In genomic region chr9:50697706-50698041, GRCm38 (mm10) we compare ENCODE assay signal across 8 mouse cellular contexts. TPM values are rescaled to one million over a fixed set of nuclear protein-coding genes. Genes with fewer than 3 reads are reported as not detected.
DNase-seq lines count a peak whose midpoint lies in the region; ATAC-seq and TF ChIP-seq lines count a peak whose summit lies in the region.

No protein-coding gene starts in this region.

- TF ChIP-seq CTCF in olfactory bulb, adult 2 months (IDR thresholded peaks at IDR 0.05; ENCODE audit: insufficient read depth, low read depth, low read length) = no peak

- peak; percentile 68 for DNase-seq in MEL-GATA-1-ER (ENCODE audit: extremely low read depth, low read depth)
- DNase-seq in cerebellum, adult 8-10 months = peak; percentile 78
- DNase-seq in frontal cortex, adult 2 months (ENCODE audit: extremely low spot score in 1 of 2, low spot score in 1 of 2) = peak; percentile 77 to 91
- DNase-seq in layer of hippocampus, adult 8-10 months (ENCODE audit: low spot score in 2 of 2) = peak; percentile 82 to 86
- peak; percentile 87 to 89 for DNase-seq in lung, adult 18-20 months
- peak; percentile 43 for DNase-seq in urinary bladder, adult 2 months (ENCODE audit: low spot score)

- 2% methylated on average over 12 of the region's 12 CpGs for WGBS in olfactory bulb, adult 2 months

- ATAC-seq in hematopoietic stem cell, adult 5-6 weeks (replicated peaks in 1 of 2; ENCODE audit: insufficient read depth in 1 of 2, low FRiP score in 2 of 2, low TSS enrichment in 1 of 2, low read depth in 1 of 2, poor library complexity in 2 of 2, severe bottlenecking in 2 of 2) = peak; percentile 76 to 77; a peak in 3 of 4 replicates

- 0 out of 2 replicates have a peak, but pooled peaks have one; percentile 41 for TF ChIP-seq POLR2A in olfactory bulb, adult 2 months (IDR thresholded peaks at IDR 0.05; ENCODE audit: insufficient read depth, low read depth, low read length)

- H3K27ac ChIP-seq in olfactory bulb, adult 2 months (ENCODE audit: insufficient read depth, low read depth, low read length) = peak overlapping the region; percentile 61; the same call in 1 of the 2 replicates

- peak overlapping the region; percentile 55 for H3K4me3 ChIP-seq in olfactory bulb, adult 2 months (ENCODE audit: insufficient read depth, low read depth, low read length)

- peaks cover 11% of the 10 kb centered on the region for H3K4me1 ChIP-seq in olfactory bulb, adult 2 months (ENCODE audit: control insufficient read depth, insufficient read depth, low read length)

RNA-seq across cellular contexts. Expression of gene Dlat, which starts 38.1 kb away (rescaled TPM):
- polyA plus RNA-seq in frontal cortex, adult 2 months (2012; rRNA removed) = 39.1 and 54.1 TPM in 2 replicates
- total RNA-seq in hematopoietic stem cell, adult 5-6 weeks (2017) = 30.7 and 33.5 TPM in 2 replicates
- 100 to 1,000 TPM; 117 to 138 (median 125) TPM for total RNA-seq in layer of hippocampus, adult 8-10 months (2022)
- polyA plus RNA-seq in olfactory bulb, adult 2 months (2012; ENCODE audit: insufficient read depth, insufficient read length, low replicate concordance, missing spikeins) = not detected in 2 replicates
- polyA plus RNA-seq in urinary bladder, adult 2 months (2012; rRNA removed) = 42.8 and 43.1 TPM in 2 replicates

RNA-seq across cellular contexts. Expression of gene Dixdc1, which starts 41.6 kb away (rescaled TPM):
- 35.7 and 41.8 TPM in 2 replicates for polyA plus RNA-seq in frontal cortex, adult 2 months (2012; rRNA removed)
- total RNA-seq in hematopoietic stem cell, adult 5-6 weeks (2017) = 0.99 and 2.3 TPM in 2 replicates
- total RNA-seq in layer of hippocampus, adult 8-10 months (2022) = 100 to 1,000 TPM in 2 of 4 experiments, 10 to 100 TPM in 2; 67.3 to 107 (median 93.0) TPM
- not detected in 2 replicates for polyA plus RNA-seq in olfactory bulb, adult 2 months (2012; ENCODE audit: insufficient read depth, insufficient read length, low replicate concordance, missing spikeins)
- 9.1 and 11.4 TPM in 2 replicates for polyA plus RNA-seq in urinary bladder, adult 2 months (2012; rRNA removed)

RNA-seq across cellular contexts. Expression of gene 2310030G06Rik, which starts 48.7 kb away (rescaled TPM):
- polyA plus RNA-seq in frontal cortex, adult 2 months (2012; rRNA removed) = 3.3 and 3.8 TPM in 2 replicates
- total RNA-seq in hematopoietic stem cell, adult 5-6 weeks (2017) = not detected in 2 replicates
- total RNA-seq in layer of hippocampus, adult 8-10 months (2022) = 1 to 10 TPM in 3 of 4 experiments, under 1 TPM in 1; 0.96 to 2.3 (median 1.8) TPM
- not detected in 2 replicates for polyA plus RNA-seq in olfactory bulb, adult 2 months (2012; ENCODE audit: insufficient read depth, insufficient read length, low replicate concordance, missing spikeins)
- polyA plus RNA-seq in urinary bladder, adult 2 months (2012; rRNA removed) = 12.4 and 13.5 TPM in 2 replicates

RNA-seq across cellular contexts. Expression of gene Cryab, which starts 53.5 kb away (rescaled TPM):
- 141 and 186 TPM in 2 replicates for polyA plus RNA-seq in frontal cortex, adult 2 months (2012; rRNA removed)
- total RNA-seq in hematopoietic stem cell, adult 5-6 weeks (2017) = 0.84 TPM in 1 of 2 replicates, not detected in the other
- 100 to 1,000 TPM; 136 to 196 (median 167) TPM for total RNA-seq in layer of hippocampus, adult 8-10 months (2022)
- polyA plus RNA-seq in olfactory bulb, adult 2 months (2012; ENCODE audit: insufficient read depth, insufficient read length, low replicate concordance, missing spikeins) = not detected in 2 replicates
- 150 and 169 TPM in 2 replicates for polyA plus RNA-seq in urinary bladder, adult 2 months (2012; rRNA removed)

RNA-seq across cellular contexts. Expression of gene Hspb2, which starts 54.5 kb away (rescaled TPM):
- polyA plus RNA-seq in frontal cortex, adult 2 months (2012; rRNA removed) = 2.2 and 2.6 TPM in 2 replicates
- total RNA-seq in hematopoietic stem cell, adult 5-6 weeks (2017) = not detected in 2 replicates
- 1 to 10 TPM in 2 of 4 experiments, under 1 TPM in 1, not detected in 1; 0.91 to 2.1 (median 1.5) TPM for total RNA-seq in layer of hippocampus, adult 8-10 months (2022)
- not detected in 2 replicates for polyA plus RNA-seq in olfactory bulb, adult 2 months (2012; ENCODE audit: insufficient read depth, insufficient read length, low replicate concordance, missing spikeins)
- 48.5 and 54.7 TPM in 2 replicates for polyA plus RNA-seq in urinary bladder, adult 2 months (2012; rRNA removed)

Comparison
In these comparisons a context has a peak if more than half of its experiments do, and no peak if none do; other contexts are left out.
1. Peak in every context shown above with its lines: DNase-seq, ATAC-seq, H3K4me3 ChIP-seq and H3K27ac ChIP-seq.